Mouse (Mus musculus): Measurements from ENCODE around the gene Ube2b. TPM values are rescaled to one million over a fixed set of nuclear protein-coding genes. Genes with fewer than 3 reads are reported as not detected.

The Ube2b gene
- polyA plus RNA-seq, 1 experiment from 2014 or later = 113 TPM

DNA sequence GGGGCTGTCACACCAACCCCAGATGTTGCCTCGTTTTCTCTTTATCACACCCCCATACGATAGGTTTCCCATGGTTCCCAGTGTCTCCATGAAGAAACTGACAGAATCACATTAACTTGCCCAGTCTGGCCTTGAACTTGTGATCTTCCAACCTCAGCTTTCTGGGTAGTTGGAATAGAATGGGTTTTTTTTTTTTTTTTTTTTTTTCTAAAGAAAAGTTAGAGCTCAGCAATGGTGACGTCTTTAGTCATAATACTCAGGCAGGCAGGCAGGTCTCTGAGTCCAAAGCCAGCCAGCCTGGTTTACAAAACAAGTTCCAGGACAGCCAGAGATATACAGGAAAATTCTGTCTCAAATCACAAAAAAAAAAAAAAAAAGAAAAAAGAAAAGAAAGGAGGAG lies 56.3 kb downstream of the Ube2b start:
- H3K9ac ChIP-seq = no peak overlapping the region
- H3K4me1 ChIP-seq = peaks cover 13% of the 10 kb centered on the region
- 58% methylated on average over 3 of the region's 3 CpGs for WGBS (ENCODE audit: insufficient replicate concordance)
- H3K4me2 ChIP-seq = no peak overlapping the region
- no peak overlapping the region for H3K27ac ChIP-seq
- H3K4me3 ChIP-seq = no peak overlapping the region
- H3K27me3 ChIP-seq (replicated peaks) = peaks cover 31% of the 10 kb centered on the region
- no peaks in the 10 kb centered on the region for H3K9me3 ChIP-seq (replicated peaks)
- no peaks in the 10 kb centered on the region for H3K36me3 ChIP-seq
- no peak for ATAC-seq

DNA sequence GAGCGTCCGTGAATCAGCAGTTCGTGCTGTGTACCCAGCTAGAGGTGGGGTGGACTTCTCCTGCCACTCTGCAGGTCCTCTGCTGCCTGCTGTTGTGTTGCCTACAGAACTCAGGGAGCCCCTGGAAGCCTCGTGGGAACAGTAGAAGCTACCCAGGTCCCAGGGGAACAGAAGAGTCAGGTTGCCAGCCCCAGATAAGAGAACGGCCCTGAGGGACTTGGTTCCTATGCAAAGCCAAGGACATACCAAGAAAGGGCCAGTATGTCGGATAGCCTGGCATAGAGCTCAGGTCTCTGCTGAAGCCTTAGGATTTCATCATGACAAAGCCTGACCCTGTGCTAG lies 57.1 kb downstream of the Ube2b start:
- no peak for ATAC-seq
- H3K4me1 ChIP-seq = peaks cover 17% of the 10 kb centered on the region
- H3K9me3 ChIP-seq (replicated peaks) = no peaks in the 10 kb centered on the region
- H3K27me3 ChIP-seq (replicated peaks) = peaks cover 31% of the 10 kb centered on the region
- no peak overlapping the region for H3K4me3 ChIP-seq
- 58% methylated on average over 6 of the region's 6 CpGs for WGBS (ENCODE audit: insufficient replicate concordance)
- no peak overlapping the region for H3K9ac ChIP-seq
- H3K36me3 ChIP-seq = no peaks in the 10 kb centered on the region
- no peak overlapping the region for H3K27ac ChIP-seq
- H3K4me2 ChIP-seq = no peak overlapping the region

DNA sequence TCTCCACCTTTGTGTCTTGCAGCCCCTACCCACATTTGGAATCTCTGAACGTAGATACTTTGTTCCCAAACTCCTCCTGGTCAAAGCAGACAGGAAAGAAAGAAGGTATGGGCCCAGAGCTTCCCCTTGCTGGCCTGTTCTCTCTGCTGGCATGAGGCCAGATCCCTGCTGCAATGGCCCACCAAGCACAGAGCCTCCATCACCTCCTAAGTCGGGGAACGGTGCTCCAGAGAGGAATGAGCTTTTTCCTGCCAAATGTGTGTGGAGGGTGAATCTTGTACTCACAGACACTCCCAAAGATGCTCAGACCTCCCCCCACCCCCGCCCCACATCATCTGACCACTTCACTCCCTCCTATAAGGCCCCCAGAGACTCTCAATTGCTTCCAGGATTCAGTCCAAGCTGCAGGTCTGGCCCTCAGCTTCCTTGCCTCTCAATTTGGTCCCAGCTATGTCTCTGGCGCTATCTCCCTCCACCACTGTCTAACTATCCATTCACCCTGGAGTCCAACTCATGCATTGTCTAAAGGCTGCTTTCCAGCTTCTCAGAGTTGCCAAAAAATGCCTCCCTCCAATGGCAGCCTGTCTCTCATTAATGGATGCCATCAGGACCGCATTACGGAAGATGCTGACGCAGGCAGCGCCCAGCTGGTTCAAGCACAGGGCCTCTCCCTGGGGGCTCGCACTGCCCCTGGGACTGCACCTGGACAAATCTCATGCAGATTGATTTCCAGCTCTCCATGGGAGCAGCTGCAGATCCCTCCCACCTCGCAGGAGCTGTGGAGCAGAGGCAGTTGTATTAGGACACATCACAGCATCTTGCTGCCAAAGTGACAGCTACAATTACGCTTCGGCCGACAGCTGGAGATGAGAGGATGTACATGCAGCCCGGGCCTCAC lies 57.7 kb downstream of the Ube2b start:
- Histone ChIP-seq H3K9me3 (replicated peaks) (no peaks in the 10 kb centered on the region), H3K9ac (no peak overlapping the region), H3K36me3 (no peaks in the 10 kb centered on the region), H3K4me3 (no peak overlapping the region), H3K27ac (no peak overlapping the region), H3K4me2 (no peak overlapping the region), H3K27me3 (replicated peaks) (peaks cover 31% of the 10 kb centered on the region), H3K4me1 (peaks cover 17% of the 10 kb centered on the region)
- no peak for ATAC-seq
- 72% methylated on average over 15 of the region's 15 CpGs for WGBS (ENCODE audit: insufficient replicate concordance)

DNA sequence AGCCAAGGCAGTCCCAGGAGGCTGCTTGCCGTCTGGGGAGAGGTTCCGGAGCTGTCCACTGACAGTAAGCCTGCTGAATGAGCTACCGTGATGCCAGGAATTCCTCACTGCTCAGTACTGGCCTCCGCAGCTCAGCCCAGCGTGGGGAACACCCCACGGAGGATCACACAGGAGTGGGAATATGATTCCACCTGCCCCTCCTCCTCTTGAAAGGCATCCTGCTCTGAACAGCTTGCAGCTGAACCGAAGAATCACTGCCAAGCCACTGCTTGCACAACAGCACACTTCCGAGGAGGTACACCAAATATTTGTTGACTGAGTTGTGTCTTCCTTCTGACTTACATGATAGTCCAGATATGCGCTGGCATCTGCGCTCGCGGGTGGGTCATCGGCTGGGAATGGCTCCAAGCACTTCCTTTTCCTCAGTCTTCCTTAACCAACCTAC lies 60.0 kb downstream of the Ube2b start:
- 64% methylated on average over 13 of the region's 13 CpGs for WGBS (ENCODE audit: insufficient replicate concordance)
- ATAC-seq = no peak
- H3K9me3 ChIP-seq (replicated peaks) = no peaks in the 10 kb centered on the region
- 0 out of 2 replicates have a peak, but pooled peaks cover 6% of the 10 kb centered on the region for H3K4me1 ChIP-seq
- no peak overlapping the region for H3K4me2 ChIP-seq
- H3K36me3 ChIP-seq = no peaks in the 10 kb centered on the region
- H3K4me3 ChIP-seq = no peak overlapping the region
- no peak overlapping the region for H3K9ac ChIP-seq
- H3K27ac ChIP-seq = no peak overlapping the region
- peaks cover 18% of the 10 kb centered on the region for H3K27me3 ChIP-seq (replicated peaks)

DNA sequence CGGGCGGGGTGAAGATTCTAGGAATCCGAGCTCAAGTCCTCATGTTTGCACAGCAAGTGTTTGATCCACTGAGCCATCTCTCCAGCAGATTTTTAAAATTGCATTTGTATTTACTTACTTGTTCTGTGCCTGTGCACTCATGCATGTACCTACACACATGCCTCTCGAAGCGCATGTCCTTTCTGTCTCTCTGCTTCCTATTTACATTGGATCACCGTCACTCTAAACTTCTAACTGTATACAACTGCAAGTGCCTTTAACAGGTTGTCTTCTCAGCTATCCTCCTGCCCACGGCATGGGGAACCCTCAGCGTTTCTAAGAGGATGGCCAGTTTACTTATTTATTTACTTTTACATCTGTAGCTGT lies 61.0 kb downstream of the Ube2b start:
- Histone ChIP-seq H3K4me2 (no peak overlapping the region), H3K9ac (no peak overlapping the region), H3K36me3 (no peaks in the 10 kb centered on the region), H3K27ac (no peak overlapping the region), H3K27me3 (replicated peaks) (peaks cover 12% of the 10 kb centered on the region), H3K4me3 (no peak overlapping the region), H3K4me1 (0 out of 2 replicates have a peak, but pooled peaks cover 6% of the 10 kb centered on the region), H3K9me3 (replicated peaks) (no peaks in the 10 kb centered on the region)
- ATAC-seq = no peak
- 72% methylated on average over 8 of the region's 8 CpGs for WGBS (ENCODE audit: insufficient replicate concordance)

DNA sequence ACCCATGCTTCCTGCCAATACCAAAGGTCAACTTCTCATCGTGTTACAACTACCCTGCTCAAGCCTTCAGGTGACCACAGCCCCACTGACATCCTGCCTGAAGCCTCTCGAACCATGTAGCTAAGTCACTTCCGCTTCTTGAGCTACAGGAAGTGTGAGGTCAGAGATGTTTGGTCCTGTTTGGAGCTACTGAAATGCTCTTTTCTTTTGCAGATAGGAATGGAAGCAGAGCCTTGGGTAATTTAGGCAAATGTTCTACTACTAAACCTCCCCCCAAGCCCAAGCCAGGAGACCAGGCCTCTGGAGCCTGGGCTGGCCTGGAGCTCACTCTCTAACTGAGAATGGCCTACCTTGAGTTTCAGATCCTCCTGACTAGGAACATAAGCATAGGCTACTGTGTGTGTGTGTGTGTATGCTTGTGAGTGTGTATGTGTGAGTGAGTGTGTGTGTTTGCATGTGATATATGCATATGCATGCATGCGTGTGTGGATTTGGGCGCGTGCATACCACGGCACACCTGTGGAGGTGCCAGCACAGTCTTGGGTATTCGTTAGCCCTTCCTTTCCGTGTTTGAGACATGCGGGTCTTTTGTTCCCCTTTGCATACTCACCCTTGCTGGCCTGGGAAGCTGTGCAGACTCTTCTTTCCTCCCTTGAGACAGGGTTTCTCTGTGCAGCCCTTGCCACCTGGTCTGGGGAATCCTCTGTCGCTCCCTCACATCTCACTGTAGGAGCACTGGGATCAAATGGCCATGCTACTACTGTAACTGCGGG lies 61.6 kb downstream of the Ube2b start:
- peaks cover 12% of the 10 kb centered on the region for H3K27me3 ChIP-seq (replicated peaks)
- ATAC-seq = no peak
- H3K4me3 ChIP-seq = no peak overlapping the region
- no peak overlapping the region for H3K4me2 ChIP-seq
- H3K9me3 ChIP-seq (replicated peaks) = no peaks in the 10 kb centered on the region
- 61% methylated on average over 12 of the region's 12 CpGs for WGBS (ENCODE audit: insufficient replicate concordance)
- H3K36me3 ChIP-seq = no peaks in the 10 kb centered on the region
- H3K4me1 ChIP-seq = 0 out of 2 replicates have a peak, but pooled peaks cover 6% of the 10 kb centered on the region
- peak overlapping the region; percentile 15; the same call in 1 of the 2 replicates for H3K27ac ChIP-seq
- H3K9ac ChIP-seq = no peak overlapping the region

DNA sequence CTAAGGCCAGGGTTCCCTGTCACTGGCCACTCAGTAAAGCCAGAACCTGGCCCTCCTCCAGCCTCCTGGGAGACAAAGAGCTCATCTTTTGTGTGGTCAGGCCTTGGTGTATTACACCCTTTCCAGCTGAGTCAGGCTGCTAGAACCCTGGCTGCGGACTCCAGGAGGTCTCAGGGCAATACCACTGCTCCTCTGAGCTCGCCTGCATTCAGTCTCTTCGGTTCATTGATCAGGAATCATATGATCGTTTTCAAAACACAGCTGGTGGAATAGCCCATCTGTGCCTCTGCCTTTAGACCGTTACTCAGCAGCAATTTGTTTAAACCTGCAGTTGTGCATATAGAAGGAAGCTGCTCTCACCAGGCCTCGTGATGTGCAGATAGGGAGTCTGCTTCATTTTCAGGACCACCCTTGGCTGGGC lies 63.2 kb downstream of the Ube2b start:
- Histone ChIP-seq H3K4me1 (0 out of 2 replicates have a peak, but pooled peaks cover 6% of the 10 kb centered on the region), H3K27me3 (replicated peaks) (no peaks in the 10 kb centered on the region), H3K9me3 (replicated peaks) (no peaks in the 10 kb centered on the region), H3K4me2 (no peak overlapping the region), H3K36me3 (no peaks in the 10 kb centered on the region), H3K4me3 (no peak overlapping the region), H3K27ac (no peak overlapping the region), H3K9ac (no peak overlapping the region)
- WGBS (ENCODE audit: insufficient replicate concordance) = 62% methylated on average over 6 of the region's 6 CpGs
- no peak for ATAC-seq

DNA sequence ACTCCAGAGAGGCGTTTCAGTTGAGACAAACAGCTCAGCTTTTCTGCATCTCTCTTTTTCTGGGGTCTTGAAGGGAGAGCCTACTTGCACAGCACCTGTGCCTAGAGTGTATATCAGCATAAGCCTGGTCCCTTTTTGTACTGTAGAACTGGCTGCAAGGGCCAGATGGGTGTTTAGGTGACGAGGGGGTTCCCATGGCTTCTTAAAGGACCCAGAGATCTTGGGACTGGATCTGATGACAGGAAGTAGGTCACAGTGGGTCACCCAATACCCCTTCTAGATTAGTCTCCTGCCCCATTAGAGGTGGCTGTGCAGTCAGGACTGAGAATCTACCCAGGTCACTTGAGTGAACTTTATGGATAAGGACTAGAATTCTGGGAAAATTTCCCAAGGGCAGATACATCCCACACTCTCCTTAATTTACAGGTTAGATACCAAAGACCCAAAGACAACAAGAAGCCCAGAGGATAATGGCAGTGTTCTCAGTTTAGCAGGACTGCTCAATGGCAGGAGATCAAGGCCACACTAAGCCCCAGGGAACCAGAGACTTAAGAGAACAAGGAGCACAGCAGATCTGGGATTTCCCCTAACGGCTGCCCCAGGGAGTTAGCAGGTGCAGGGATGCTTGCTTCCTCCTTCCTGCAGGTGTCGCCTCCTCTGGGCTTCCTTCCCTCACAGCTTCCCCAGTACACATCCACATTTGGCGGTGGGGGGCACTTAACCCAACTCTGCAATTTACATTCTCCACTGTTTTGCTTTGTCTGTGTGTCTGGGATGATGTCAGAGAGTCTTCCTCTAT lies 64.7 kb downstream of the Ube2b start:
- no peak overlapping the region for H3K4me2 ChIP-seq
- H3K4me1 ChIP-seq = 0 out of 2 replicates have a peak, but pooled peaks cover 6% of the 10 kb centered on the region
- H3K9ac ChIP-seq = no peak overlapping the region
- H3K9me3 ChIP-seq (replicated peaks) = no peaks in the 10 kb centered on the region
- H3K36me3 ChIP-seq = no peaks in the 10 kb centered on the region
- H3K27me3 ChIP-seq (replicated peaks) = no peaks in the 10 kb centered on the region
- WGBS (ENCODE audit: insufficient replicate concordance) = 46% methylated on average over 5 of the region's 5 CpGs
- H3K4me3 ChIP-seq = no peak overlapping the region
- H3K27ac ChIP-seq = no peak overlapping the region
- ATAC-seq = no peak

Other genes starting within 250 kb of the Ube2b start
- 9.9 and 11.0 TPM in 2 replicates for gene Sec24a, start 237.1 kb downstream of the Ube2b start, polyA plus RNA-seq (2016; fragmentation: Nextera tagmentation; extraction: Ambion mirVana)
- 84.8 and 88.7 TPM in 2 replicates for gene Sar1b, start 237.1 kb downstream of the Ube2b start, polyA plus RNA-seq (2016; fragmentation: Nextera tagmentation; extraction: Ambion mirVana)
- gene Jade2, start 143.1 kb downstream of the Ube2b start, polyA plus RNA-seq (2016; fragmentation: Nextera tagmentation; extraction: Ambion mirVana) = 0.92 and 0.95 TPM in 2 replicates
- gene Cdkn2aipnl, start 33.1 kb downstream of the Ube2b start, polyA plus RNA-seq (2016; fragmentation: Nextera tagmentation; extraction: Ambion mirVana) = 75.0 and 77.3 TPM in 2 replicates
- 2.1 and 2.6 TPM in 2 replicates for gene Cdkl3, start 3.5 kb upstream of the Ube2b start, polyA plus RNA-seq (2016; fragmentation: Nextera tagmentation; extraction: Ambion mirVana)
- 59.1 and 60.2 TPM in 2 replicates for gene Ppp2ca, start 97.9 kb upstream of the Ube2b start, polyA plus RNA-seq (2016; fragmentation: Nextera tagmentation; extraction: Ambion mirVana)
- not detected in 2 replicates for gene Olfr1373, start 144.8 kb upstream of the Ube2b start, polyA plus RNA-seq (2016; fragmentation: Nextera tagmentation; extraction: Ambion mirVana)
- gene Olfr1371, start 213.2 kb upstream of the Ube2b start, polyA plus RNA-seq (2016; fragmentation: Nextera tagmentation; extraction: Ambion mirVana) = not detected in 2 replicates
- gene Skp1a, start 231.2 kb upstream of the Ube2b start, polyA plus RNA-seq (2016; fragmentation: Nextera tagmentation; extraction: Ambion mirVana) = 384 and 391 TPM in 2 replicates

Measured in liver, embryonic 12.5 days (tissue).